Mouse (Mus musculus): ENCODE results near the gene Gstm7. TPM values are rescaled to one million over a fixed set of nuclear protein-coding genes. Genes with fewer than 3 reads are reported as not detected.
A peak's percentile ranks its signal among the peaks of the same experiment; 100 is the strongest.

Gene Gstm7
- total RNA-seq, 2 experiments from 2014 or later = 77.7 to 79.7 TPM

- intact Hi-C loops (cut with DNase I) = loop anchor here (2.0 to 5.0 kb wide), 3 partner anchors 77 to 207 kb away; partner anchors contain the start of genes Gnai3 and Gstm1
- DNase-seq (ENCODE audit: low spot score) = no peak
Measured at GRCm38 (mm10) chr3:107939830-107940229, 8.2 kb upstream of the Gstm7 start.

GRCm38 (mm10) chr3:107939403-107939802 is 7.8 kb upstream of the Gstm7 start:
- DNase-seq (ENCODE audit: low spot score) = peak; percentile 71
- intact Hi-C loops (cut with DNase I) = loop anchor here (2.0 to 5.0 kb wide), 3 partner anchors 78 to 208 kb away; partner anchors contain the start of genes Gnai3 and Gstm1

GRCm38 (mm10) chr3:107935888-107936287 is 4.3 kb upstream of the Gstm7 start:
- intact Hi-C loops (cut with DNase I) = loop anchor here (5.0 kb wide), 2 partner anchors 81 to 211 kb away; partner anchors contain the start of genes Gnai3 and Gstm1
- DNase-seq (ENCODE audit: low spot score) = no peak

- intact Hi-C loops (cut with DNase I) = loop anchor here (5.0 kb wide), 2 partner anchors 82 to 212 kb away; partner anchors contain the start of genes Gnai3 and Gstm1
- DNase-seq (ENCODE audit: low spot score) = no peak
Measured at GRCm38 (mm10) chr3:107935268-107935667, 3.7 kb upstream of the Gstm7 start.

GRCm38 (mm10) chr3:107932128-107932527 is 511 bp upstream of the Gstm7 start:
- intact Hi-C loops (cut with DNase I) = no loop called here
- DNase-seq (ENCODE audit: low spot score) = no peak

- intact Hi-C loops (cut with DNase I) = no loop called here
- no peak for DNase-seq (ENCODE audit: low spot score)
Measured at GRCm38 (mm10) chr3:107931134-107931533, 483 bp downstream of the Gstm7 start.

GRCm38 (mm10) chr3:107929731-107930130 is 1.9 kb downstream of the Gstm7 start:
- DNase-seq (ENCODE audit: low spot score) = no peak
- intact Hi-C loops (cut with DNase I) = no loop called here

- no peak for DNase-seq (ENCODE audit: low spot score)
- intact Hi-C loops (cut with DNase I) = no loop called here
Measured at GRCm38 (mm10) chr3:107929243-107929642, 2.4 kb downstream of the Gstm7 start.

- no peak for DNase-seq (ENCODE audit: low spot score)
- intact Hi-C loops (cut with DNase I) = no loop called here
Measured at GRCm38 (mm10) chr3:107928691-107929090, 2.9 kb downstream of the Gstm7 start.

GRCm38 (mm10) chr3:107927841-107928240 is 3.8 kb downstream of the Gstm7 start:
- intact Hi-C loops (cut with DNase I) = no loop called here
- DNase-seq (ENCODE audit: low spot score) = no peak

GRCm38 (mm10) chr3:107925335-107925734 is 6.3 kb downstream of the Gstm7 start:
- no peak for DNase-seq (ENCODE audit: low spot score)
- intact Hi-C loops (cut with DNase I) = no loop called here

- intact Hi-C loops (cut with DNase I) = no loop called here
- no peak for DNase-seq (ENCODE audit: low spot score)
Measured at GRCm38 (mm10) chr3:107920348-107920747, 11.3 kb downstream of the Gstm7 start.

- intact Hi-C loops (cut with DNase I) = loop anchor here (2.0 to 5.0 kb wide), 3 partner anchors 51 to 221 kb away; partner anchors contain the start of gene Ahcyl1
- no peak for DNase-seq (ENCODE audit: low spot score)
Measured at GRCm38 (mm10) chr3:107917783-107918408, 13.7 kb downstream of the Gstm7 start.

- intact Hi-C loops (cut with DNase I) = loop anchor here (5.0 kb wide), 2 partner anchors 145 to 220 kb away; partner anchors contain the start of gene Ahcyl1
- DNase-seq (ENCODE audit: low spot score) = no peak
Measured at GRCm38 (mm10) chr3:107917097-107917496, 14.5 kb downstream of the Gstm7 start.

- no peak for DNase-seq (ENCODE audit: low spot score)
- intact Hi-C loops (cut with DNase I) = loop anchor here (5.0 kb wide), 2 partner anchors 146 to 219 kb away; partner anchors contain the start of gene Ahcyl1
Measured at GRCm38 (mm10) chr3:107916674-107917073, 14.9 kb downstream of the Gstm7 start.

GRCm38 (mm10) chr3:107905942-107906341 is 25.7 kb downstream of the Gstm7 start:
- intact Hi-C loops (cut with DNase I) = no loop called here
- DNase-seq (ENCODE audit: low spot score) = no peak

- intact Hi-C loops (cut with DNase I) = no loop called here
- no peak for DNase-seq (ENCODE audit: low spot score)
Measured at GRCm38 (mm10) chr3:107900955-107901673, 30.5 kb downstream of the Gstm7 start.

GRCm38 (mm10) chr3:107898691-107899090 is 32.9 kb downstream of the Gstm7 start:
- intact Hi-C loops (cut with DNase I) = no loop called here
- DNase-seq (ENCODE audit: low spot score) = no peak

- intact Hi-C loops (cut with DNase I) = no loop called here
- DNase-seq (ENCODE audit: low spot score) = peak; percentile 77
Measured at GRCm38 (mm10) chr3:107895720-107896569, 35.7 kb downstream of the Gstm7 start, which contains the start of gene Gstm5. TSS of gene Gstm5 (plus strand) at chr3:107895821.

GRCm38 (mm10) chr3:107895194-107895719 is 36.4 kb downstream of the Gstm7 start:
- intact Hi-C loops (cut with DNase I) = no loop called here
- DNase-seq (ENCODE audit: low spot score) = no peak

All from heart, postnatal 25 days (tissue).